Mouse (Mus musculus) Muller cell, postnatal 12 days (primary cell): ENCODE measurements around the gene Cdk5rap3.

ENCODE experiments used
- DNase-seq: peaks from one replicate; pipeline ENCODE4 v3.0.0-alpha.2; 2015; ENCODE audit errors: inconsistent ontology term

The Cdk5rap3 gene

DNA sequence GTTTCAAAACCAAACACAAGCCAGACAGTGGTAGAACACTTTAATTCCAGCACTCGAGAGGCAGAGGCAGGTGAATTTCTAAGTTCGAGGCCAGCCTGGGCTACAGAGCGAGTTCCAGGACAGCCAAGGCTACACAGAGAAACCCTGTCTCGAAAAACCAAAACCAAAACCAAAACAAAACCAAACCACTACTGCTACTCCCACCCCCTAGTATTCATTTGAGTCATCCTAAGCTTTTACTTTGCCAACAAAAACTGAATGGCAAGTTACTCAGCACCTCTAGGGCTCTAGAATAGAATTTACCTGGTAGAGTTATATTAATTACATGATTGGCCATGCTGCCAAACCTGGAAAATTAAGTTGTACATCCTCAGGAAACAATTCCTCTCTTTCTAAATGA, 56.7 kb downstream of the Cdk5rap3 start:
- no peak for DNase-seq

DNA sequence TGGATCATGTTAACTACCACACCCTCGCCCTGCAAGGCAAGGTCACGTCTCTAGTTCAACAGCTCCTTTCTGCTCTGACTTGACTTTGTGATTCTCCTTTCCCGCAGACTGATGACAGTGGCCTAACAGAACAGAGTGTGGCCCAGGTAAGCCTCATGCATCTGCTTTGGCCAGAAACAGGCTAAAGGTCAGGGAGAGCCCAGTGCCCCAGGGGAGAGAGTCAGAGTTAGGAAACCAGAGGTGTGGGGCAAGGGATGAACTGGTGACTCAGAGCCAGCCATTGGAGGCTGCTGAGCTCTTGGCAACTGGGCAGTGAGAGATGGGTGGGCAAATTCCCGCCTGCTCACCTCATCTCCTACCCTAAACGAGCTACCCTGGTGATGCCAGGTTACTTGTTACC, 58.9 kb downstream of the Cdk5rap3 start:
- DNase-seq, result no peak
